Mouse (Mus musculus) liver, adult 2 months (tissue): ENCODE results near the gene Fem1a.

Source experiments
- CTCF ChIP-seq: fragments of 200-500 bp; IDR thresholded peaks from 2 replicates; pipeline ENCODE4 v1.5.1; 2011; ENCODE audit warnings: low read depth, low read length, control low read depth
- POLR2A ChIP-seq: fragments of 200-500 bp; IDR thresholded peaks from 2 replicates; pipeline ENCODE4 v1.6.1; 2011; ENCODE audit warnings: low read length, control low read depth; ENCODE audit not compliant: insufficient read depth; ENCODE audit errors: extremely low read depth

DNA sequence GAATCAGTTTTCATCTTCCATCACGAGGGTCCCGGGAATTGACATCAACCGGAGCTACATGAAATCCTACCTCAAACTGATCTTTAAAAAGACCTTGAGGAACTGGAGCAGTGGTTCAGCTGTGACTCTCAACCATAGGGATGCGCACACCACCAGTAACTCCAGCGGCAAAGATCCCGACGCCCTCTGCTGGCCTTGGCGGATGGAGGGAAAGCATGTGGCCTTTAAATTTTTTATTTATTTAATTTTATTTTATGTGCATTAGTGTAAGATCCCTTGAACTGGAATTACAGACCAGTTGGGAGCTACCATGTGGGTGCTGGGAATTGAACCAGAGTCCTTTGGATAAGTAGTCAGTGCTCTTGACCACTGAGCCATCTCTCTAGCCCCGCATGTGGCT is 1.2 kb upstream of the Fem1a start:
- TF ChIP-seq CTCF (0 out of 2 replicates have a peak, but pooled peaks have one; percentile 19), POLR2A (no peak)
